Comparison of ENCODE assay signal across 7 mouse cellular contexts in genomic region chr11:74725181-74725580, GRCm38 (mm10). TPM values are rescaled to one million over a fixed set of nuclear protein-coding genes. Genes with fewer than 3 reads are reported as not detected.
DNase-seq lines count a peak whose midpoint lies in the region; ATAC-seq and TF ChIP-seq lines count a peak whose summit lies in the region.

No protein-coding gene starts in this region.

- peaks cover 5% of the 10 kb centered on the region for H3K36me3 ChIP-seq in megakaryocyte, embryonic 14.5 days (replicated peaks; ENCODE audit: low read length)
- no peaks in the 10 kb centered on the region for H3K36me3 ChIP-seq in embryonic facial prominence, embryonic 13.5 days
- no peaks in the 10 kb centered on the region for H3K36me3 ChIP-seq in myocyte (ENCODE audit: control insufficient read depth, insufficient read depth)

- no peak overlapping the region for H3ac ChIP-seq in myocyte (ENCODE audit: control insufficient read depth, insufficient read length)

- H3K4me2 ChIP-seq in embryonic facial prominence, embryonic 13.5 days: peak overlapping the region; percentile 82
- H3K4me2 ChIP-seq in myocyte (ENCODE audit: low read depth): peak overlapping the region; percentile 89

- intact Hi-C loops in heart, postnatal 36 days (cut with DNase I): loop anchor here (2.0 kb wide), 1 partner anchor 46 kb away; the partner anchor contains the start of gene Mettl16

- H3K4me3 ChIP-seq in megakaryocyte, embryonic 14.5 days (replicated peaks): peak overlapping the region; percentile 99
- no peak overlapping the region for H3K4me3 ChIP-seq in embryonic facial prominence, embryonic 13.5 days
- H3K4me3 ChIP-seq in myocyte: peak overlapping the region; percentile 87

- no peak for ATAC-seq in megakaryocyte, adult 5-6 weeks (ENCODE audit: poor library complexity, severe bottlenecking)
- ATAC-seq in embryonic facial prominence, embryonic 13.5 days (ENCODE audit: insufficient number of reproducible peaks, insufficient read depth, low FRiP score, low TSS enrichment, low read depth): no peak

- H3K79me2 ChIP-seq in myocyte (ENCODE audit: control insufficient read depth, insufficient read depth): peaks cover 35% of the 10 kb centered on the region

- peak; percentile 39 to 51 for DNase-seq in heart, postnatal 36 days
- DNase-seq in spleen, adult 12 weeks (ENCODE audit: low spot score): no peak
- no peak for DNase-seq in urinary bladder, adult 2 months (ENCODE audit: low spot score)

- peak overlapping the region; percentile 99; the same call in 1 of the 2 replicates for H3K27ac ChIP-seq in embryonic facial prominence, embryonic 13.5 days

- peak overlapping the region; percentile 56 for H3K9ac ChIP-seq in embryonic facial prominence, embryonic 13.5 days

- WGBS in embryonic facial prominence, embryonic 13.5 days: 68% methylated on average over 5 of the region's 5 CpGs

- H3K4me1 ChIP-seq in megakaryocyte, embryonic 14.5 days: peaks cover 24% of the 10 kb centered on the region
- peaks cover 10% of the 10 kb centered on the region for H3K4me1 ChIP-seq in embryonic facial prominence, embryonic 13.5 days

- no peaks in the 10 kb centered on the region for H3K27me3 ChIP-seq in megakaryocyte, embryonic 14.5 days (replicated peaks)
- H3K27me3 ChIP-seq in embryonic facial prominence, embryonic 13.5 days: no peaks in the 10 kb centered on the region
- no peaks in the 10 kb centered on the region for H3K27me3 ChIP-seq in myocyte (ENCODE audit: control insufficient read depth, insufficient read depth, insufficient read length)

- H3K9me3 ChIP-seq in megakaryocyte, embryonic 14.5 days: no peaks in the 10 kb centered on the region
- H3K9me3 ChIP-seq in embryonic facial prominence, embryonic 13.5 days: no peaks in the 10 kb centered on the region

- TF ChIP-seq POLR2A in myocyte (IDR thresholded peaks at IDR 0.05; ENCODE audit: insufficient read length, low read depth): no peak

TF ChIP-seq in myocyte, 11 proteins besides CTCF, POLR2A, EP300 and RAD21:
- TF ChIP-seq MYOG (IDR thresholded peaks at IDR 0.05; ENCODE audit: control insufficient read depth in 1 of 3, insufficient read depth in 1 of 3, insufficient read length in 2 of 3, low read depth in 2 of 3) (no peak), TCF12 (IDR thresholded peaks at IDR 0.05; ENCODE audit: insufficient read depth, poor library complexity, severe bottlenecking) (no peak), REST (IDR thresholded peaks at IDR 0.05; ENCODE audit: insufficient read depth, insufficient read length) (no peak), USF1 (IDR thresholded peaks at IDR 0.05; ENCODE audit: low read depth) (no peak), TCF3 (IDR thresholded peaks at IDR 0.05; ENCODE audit: insufficient read length, low read depth) (no peak), POLR2AphosphoS2 (IDR thresholded peaks at IDR 0.05; ENCODE audit: insufficient read length, low read depth) (no peak), MAX (IDR thresholded peaks at IDR 0.05; ENCODE audit: low read depth) (no peak), MYOD1 (IDR thresholded peaks at IDR 0.05; ENCODE audit: control insufficient read depth in 1 of 3, insufficient read length in 2 of 3, low read depth in 2 of 3) (no peak), E2F4 (IDR thresholded peaks at IDR 0.05; ENCODE audit: insufficient read depth) (no peak), CEBPB (IDR thresholded peaks at IDR 0.05; ENCODE audit: insufficient read depth, poor library complexity, severe bottlenecking) (no peak), SRF (IDR thresholded peaks at IDR 0.05; ENCODE audit: control insufficient read depth, insufficient read length, low read depth) (no peak)

RNA-seq across cellular contexts. Expression of gene Pafah1b1, which starts 0.7 kb away (rescaled TPM):
- polyA plus RNA-seq in megakaryocyte, embryonic 14.5 days (2012; ENCODE audit: insufficient read depth, low replicate concordance): 10.5 and 11.5 TPM in 2 replicates
- 53.1 and 57.4 TPM in 2 replicates for total RNA-seq in megakaryocyte, adult 5-6 weeks (2015)
- total RNA-seq in megakaryocyte, adult 5-6 weeks (2017): 58.7 and 64.4 TPM in 2 replicates
- 54.3 and 55.0 TPM in 2 replicates for polyA plus RNA-seq in embryonic facial prominence, embryonic 13.5 days (2015; fragmentation: Nextera tagmentation; extraction: Ambion mirVana)
- 100 to 1,000 TPM; 201 to 204 TPM for total RNA-seq in heart, postnatal 36 days (2021)
- polyA plus RNA-seq in myocyte (2012; fragmentation: generic; extraction: Trizol): 32.6 TPM
- polyA plus RNA-seq in urinary bladder, adult 2 months (2012; rRNA removed): 59.0 and 60.9 TPM in 2 replicates

RNA-seq across cellular contexts. Expression of gene Mettl16, which starts 45.4 kb away (rescaled TPM):
- 0.32 and 10.4 TPM in 2 replicates for polyA plus RNA-seq in megakaryocyte, embryonic 14.5 days (2012; ENCODE audit: insufficient read depth, low replicate concordance)
- total RNA-seq in megakaryocyte, adult 5-6 weeks (2015): 3.5 and 6.2 TPM in 2 replicates
- total RNA-seq in megakaryocyte, adult 5-6 weeks (2017): 10.2 and 12.5 TPM in 2 replicates
- polyA plus RNA-seq in embryonic facial prominence, embryonic 13.5 days (2015; fragmentation: Nextera tagmentation; extraction: Ambion mirVana): 58.4 and 61.8 TPM in 2 replicates
- total RNA-seq in heart, postnatal 36 days (2021): 10 to 100 TPM; 13.0 to 13.8 TPM
- polyA plus RNA-seq in myocyte (2012; fragmentation: generic; extraction: Trizol): 10.9 TPM
- polyA plus RNA-seq in urinary bladder, adult 2 months (2012; rRNA removed): 12.1 and 12.4 TPM in 2 replicates

Comparison
In these comparisons a context has a peak if more than half of its experiments do, and no peak if none do; other contexts are left out.
1. DNase-seq: peak in heart, postnatal 36 days (2 of 2); none in spleen, adult 12 weeks (single experiment) and urinary bladder, adult 2 months (single experiment).